Mouse (Mus musculus) left cerebral cortex, postnatal 25 days (tissue): ENCODE results near the gene H2-Eb2. TPM values are rescaled to one million over a fixed set of nuclear protein-coding genes. Genes with fewer than 3 reads are reported as not detected.
A peak's percentile ranks its signal among the peaks of the same experiment; 100 is the strongest.

ENCODE experiments used
- DNase-seq, 2 experiments: peaks; one replicate each; pipeline ENCODE4 v3.0.0; 2022; ENCODE audit warnings: low spot score in 2 of 2, mixed read lengths in 1 of 2
- intact Hi-C: fragments of 180-260 bp; cut with DNase I; formaldehyde crosslinking; loops from one replicate; pipeline ENCODE4 v1.15.1; 2025
- total RNA-seq, 2 experiments: library from RNA; stranded (reverse); gene quantifications; 2 replicates each; pipeline ENCODE4 v1.2.3; 2021

The H2-Eb2 gene
- total RNA-seq, 2 experiments from 2014 or later = not detected

GRCm38 (mm10) chr17:34346041-34346440, 20.6 kb downstream of the H2-Eb2 start:
- no peak for DNase-seq
- intact Hi-C loops = no loop called here

- peak; percentile 48 to 63 for DNase-seq
- intact Hi-C loops = no loop called here
Observed at GRCm38 (mm10) chr17:34347606-34348308, 22.3 kb downstream of the H2-Eb2 start.

GRCm38 (mm10) chr17:34349429-34349828, 24.0 kb downstream of the H2-Eb2 start:
- peak; percentile 73 to 77 for DNase-seq
- intact Hi-C loops = loop anchor here (1.0 kb wide), 1 partner anchor 99 kb away; no protein-coding TSS in a partner anchor

DNA sequence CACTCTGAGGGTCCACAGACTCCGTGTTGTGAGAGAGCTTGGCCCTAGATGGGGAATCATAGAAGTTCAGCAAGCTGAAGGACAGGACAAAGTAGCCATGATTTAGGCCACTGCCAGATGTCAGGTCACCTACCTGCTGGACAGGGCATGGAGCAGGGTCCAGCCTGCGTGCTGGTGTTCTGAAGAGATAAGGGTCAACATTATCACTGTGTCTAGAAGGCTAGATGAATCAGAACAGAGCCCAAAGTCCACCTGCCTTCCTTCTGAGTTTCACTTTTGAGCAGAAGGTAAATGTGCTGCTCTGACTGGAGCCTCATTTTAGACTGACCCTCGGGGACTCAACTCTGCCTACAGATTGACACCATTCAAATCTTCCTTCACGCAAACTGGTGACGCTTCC, 29.1 kb downstream of the H2-Eb2 start, which contains the start of gene Btnl2:
Btnl2 (plus strand) TSS at position 284 of the 400 bp plus-strand sequence.
- DNase-seq = no peak
- intact Hi-C loops = loop anchor here (5.0 kb wide), 1 partner anchor 182 kb away; no protein-coding TSS in a partner anchor

DNA sequence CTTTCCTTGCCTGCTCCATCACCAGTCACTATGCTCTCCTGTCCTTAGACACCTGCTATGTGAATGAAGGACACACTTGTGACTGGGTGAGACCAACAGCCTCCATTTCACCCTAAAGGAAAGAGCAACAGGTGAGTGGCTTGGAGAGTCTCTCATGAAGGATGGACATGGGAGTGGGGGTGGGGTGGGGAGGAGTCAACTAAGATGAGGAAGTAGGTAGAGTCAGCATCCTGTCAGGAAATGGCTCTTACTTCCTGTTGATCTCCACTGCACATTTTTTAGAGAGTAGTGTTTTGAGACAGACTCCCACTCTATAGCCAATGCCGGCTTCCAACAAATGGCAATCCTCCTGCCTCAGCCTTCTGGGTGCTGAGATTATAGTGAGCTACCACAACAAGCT, 29.5 kb downstream of the H2-Eb2 start:
- no peak for DNase-seq

GRCm38 (mm10) chr17:34362954-34363546, 37.6 kb downstream of the H2-Eb2 start:
- intact Hi-C loops = no loop called here
- DNase-seq = no peak

More for the DNA sequence above, 29.5 kb downstream of the H2-Eb2 start:
- intact Hi-C loops = loop anchor here (5.0 kb wide), 1 partner anchor 183 kb away; no protein-coding TSS in a partner anchor

- no peak for DNase-seq
- intact Hi-C loops = no loop called here
Observed at GRCm38 (mm10) chr17:34363676-34364310, 38.3 kb downstream of the H2-Eb2 start.

- intact Hi-C loops = no loop called here
- no peak for DNase-seq
Observed at GRCm38 (mm10) chr17:34365031-34365430, 39.6 kb downstream of the H2-Eb2 start.

DNA sequence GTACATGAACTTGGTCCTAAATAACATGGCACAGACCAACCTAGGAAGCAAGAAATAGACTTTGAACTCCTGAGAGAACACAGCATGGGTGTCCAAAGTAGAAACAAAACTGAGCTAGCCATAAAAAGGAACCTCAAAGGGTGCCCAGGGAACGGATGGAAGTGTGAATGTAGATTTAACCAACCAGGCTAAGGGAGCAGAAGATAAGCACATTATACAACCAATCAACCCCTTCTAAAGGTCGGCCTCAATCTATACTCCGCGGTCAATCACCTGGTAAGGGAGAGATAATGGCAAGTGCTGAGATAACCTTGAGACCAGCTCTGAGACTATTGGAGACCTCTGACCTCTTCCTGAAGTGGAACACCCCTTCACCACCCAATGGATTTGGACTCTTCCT, 45.1 kb downstream of the H2-Eb2 start:
- DNase-seq = no peak
- intact Hi-C loops = loop anchor here (5.0 kb wide), 1 partner anchor 107 kb away; the partner anchor contains the start of gene Btnl4

GRCm38 (mm10) chr17:34373055-34373709, 47.7 kb downstream of the H2-Eb2 start:
- intact Hi-C loops = loop anchor here (5.0 kb wide), 1 partner anchor 104 kb away; the partner anchor contains the start of gene Btnl4
- DNase-seq = no peak

- intact Hi-C loops = no loop called here
- DNase-seq = no peak
Observed at GRCm38 (mm10) chr17:34376847-34377246, 51.4 kb downstream of the H2-Eb2 start, which contains the start of gene Btnl1. Gene Btnl1, plus strand, starts transcription at chr17:34377132.

GRCm38 (mm10) chr17:34377450-34378209, 52.2 kb downstream of the H2-Eb2 start:
- intact Hi-C loops = no loop called here
- no peak for DNase-seq

DNA sequence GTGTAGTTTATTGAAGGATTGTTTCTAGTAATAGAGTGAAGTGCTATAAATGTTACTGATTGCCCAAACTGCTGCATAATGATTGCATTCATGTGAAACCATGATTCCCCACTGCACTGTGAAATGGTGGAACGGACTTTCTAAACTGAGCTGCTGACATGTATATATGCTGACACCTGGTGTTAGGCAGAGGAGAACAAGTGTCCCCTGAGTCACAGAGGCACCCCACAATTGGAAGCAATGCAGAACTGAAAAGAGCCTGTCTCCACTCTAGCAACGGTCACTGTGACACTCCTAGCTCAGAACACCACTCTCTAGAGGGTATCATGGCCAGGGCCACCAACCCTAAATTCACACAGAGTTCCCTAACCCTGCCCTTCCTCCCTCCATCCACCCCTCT, 53.3 kb downstream of the H2-Eb2 start:
- intact Hi-C loops = no loop called here
- no peak for DNase-seq

DNA sequence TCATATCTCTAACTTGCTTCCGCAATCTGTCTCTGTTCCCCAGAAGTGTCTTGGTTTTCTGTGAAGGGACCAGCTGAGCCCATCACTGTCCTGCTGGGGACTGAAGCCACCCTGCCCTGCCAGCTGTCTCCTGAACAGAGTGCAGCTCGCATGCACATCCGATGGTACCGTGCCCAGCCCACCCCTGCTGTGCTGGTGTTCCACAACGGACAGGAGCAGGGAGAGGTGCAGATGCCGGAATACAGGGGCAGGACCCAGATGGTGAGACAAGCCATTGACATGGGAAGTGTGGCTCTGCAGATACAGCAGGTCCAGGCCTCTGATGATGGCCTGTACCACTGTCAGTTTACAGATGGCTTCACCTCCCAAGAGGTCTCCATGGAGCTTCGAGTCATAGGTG, 54.0 kb downstream of the H2-Eb2 start:
- no peak for DNase-seq
- intact Hi-C loops = no loop called here

DNA sequence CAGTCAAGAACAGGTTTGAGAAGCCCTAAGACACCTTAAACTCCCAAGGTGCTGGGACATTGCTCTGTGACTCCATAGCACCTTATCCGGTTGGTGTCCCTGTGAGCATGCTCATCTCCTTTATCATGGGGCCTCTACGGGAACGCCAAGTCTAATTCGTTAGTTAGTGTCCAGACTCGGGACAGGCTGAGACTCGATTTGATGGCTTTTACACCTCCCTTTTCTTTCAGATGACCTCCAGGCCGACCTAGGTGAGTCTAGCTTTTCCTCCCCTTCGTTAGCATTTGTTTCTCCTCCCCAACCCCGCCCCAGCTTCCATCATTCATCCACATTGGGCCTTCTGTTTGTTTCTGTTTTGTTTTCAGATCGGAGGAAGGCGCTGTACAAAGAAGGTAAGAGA, 56.4 kb downstream of the H2-Eb2 start:
- intact Hi-C loops = no loop called here
- no peak for DNase-seq

DNA sequence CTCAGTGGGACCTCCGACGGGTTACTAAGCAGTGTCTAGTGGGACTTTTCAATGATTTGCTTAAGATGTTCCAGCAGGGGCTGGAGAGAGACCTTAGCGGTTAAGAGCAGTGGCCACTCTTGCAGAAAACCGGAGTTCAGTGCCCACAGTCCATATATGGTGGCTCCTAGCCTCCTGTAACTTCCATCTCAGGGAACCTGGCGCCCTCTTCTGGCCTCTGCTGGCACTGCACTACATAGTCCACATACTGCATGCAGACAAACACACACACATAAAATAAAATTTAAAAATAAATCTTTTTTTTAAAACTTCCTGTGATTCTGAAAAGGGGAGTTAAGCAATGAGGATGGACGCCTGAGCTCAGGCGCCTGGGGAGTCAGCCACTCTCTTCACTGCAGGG, 57.7 kb downstream of the H2-Eb2 start:
- intact Hi-C loops = no loop called here
- no peak for DNase-seq

GRCm38 (mm10) chr17:34384699-34385098, 59.2 kb downstream of the H2-Eb2 start:
- intact Hi-C loops = no loop called here

DNA sequence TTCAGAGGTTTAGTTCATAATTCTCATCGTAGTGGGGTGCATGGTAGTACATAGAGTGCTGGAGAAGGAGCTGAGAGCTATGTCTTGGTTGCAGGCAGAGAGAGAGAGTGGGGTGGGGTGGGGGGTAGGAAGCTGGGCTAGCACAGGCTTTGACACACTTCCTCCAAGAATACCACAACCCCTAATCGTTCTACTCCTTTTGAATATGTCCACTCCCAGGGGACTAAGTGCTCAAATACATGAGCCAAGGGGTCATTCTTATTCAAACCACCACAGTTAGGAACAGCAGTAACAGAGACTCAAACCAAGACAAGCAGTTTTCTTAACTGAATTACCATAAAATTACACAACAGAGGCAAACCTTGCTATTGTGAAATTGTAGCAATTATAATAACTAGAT, 61.2 kb downstream of the H2-Eb2 start:
- intact Hi-C loops = no loop called here

More at GRCm38 (mm10) chr17:34384699-34385098, 59.2 kb downstream of the H2-Eb2 start:
- DNase-seq = no peak

GRCm38 (mm10) chr17:34388513-34388912, 63.0 kb downstream of the H2-Eb2 start:
- DNase-seq = no peak

More for the DNA sequence above, 61.2 kb downstream of the H2-Eb2 start:
- DNase-seq = no peak

More at GRCm38 (mm10) chr17:34388513-34388912, 63.0 kb downstream of the H2-Eb2 start:
- intact Hi-C loops = loop anchor here (2.0 kb wide), 1 partner anchor 22 kb away; no protein-coding TSS in a partner anchor
